Comparison of ENCODE assay signal across 11 mouse cellular contexts in the genomic region with DNA sequence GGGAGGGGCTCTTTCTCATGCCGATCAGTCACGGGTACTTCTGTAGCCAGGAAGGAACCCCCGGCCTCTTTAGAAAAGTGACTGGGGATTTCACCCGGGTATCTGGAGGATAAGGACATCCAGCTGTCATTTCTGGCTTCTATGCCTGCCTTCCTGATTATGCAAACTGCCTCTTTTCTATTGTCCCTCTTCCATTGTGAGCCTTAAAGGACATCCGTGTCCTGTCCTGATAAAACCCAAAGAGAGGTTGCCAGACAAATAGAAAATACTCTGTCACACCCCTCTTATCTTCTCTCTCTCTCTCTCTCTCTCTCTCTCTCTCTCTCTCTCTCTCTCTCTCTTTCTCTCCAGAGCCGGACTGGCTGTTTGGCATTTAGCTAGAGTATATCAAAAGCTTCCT. TPM values are rescaled to one million over a fixed set of nuclear protein-coding genes. Genes with fewer than 3 reads are reported as not detected.
DNase-seq lines count a peak whose midpoint lies in the region; ATAC-seq and TF ChIP-seq lines count a peak whose summit lies in the region.
"Had no signal": no experiment of that assay in that cellular context is flagged by ENCODE, and none has a peak within 500 bp of the region (broad histone marks: within the 10 kb centered on the region; RNA-seq: fewer than 3 reads in every experiment).

No protein-coding gene starts in this region.

- TF ChIP-seq POLR2A in liver, adult 2 months (IDR thresholded peaks at IDR 0.05; ENCODE audit: extremely low read depth, insufficient read depth, low read length), result no peak

- H3K4me2 ChIP-seq in hindbrain, embryonic 13.5 days, result peak overlapping the region; percentile 23; the same call in 1 of the 2 replicates
- H3K4me2 ChIP-seq in neural tube, embryonic 15.5 days, result peak overlapping the region; percentile 13; the same call in 1 of the 2 replicates

- peak; percentile 6 for DNase-seq in liver, adult 2 months (ENCODE audit: extremely low read depth, low read depth, low spot score)
- no peak for DNase-seq in liver
- DNase-seq in lung, postnatal 14 days, result peak; percentile 51
- DNase-seq in urinary bladder, postnatal 10 days (ENCODE audit: low spot score), result no peak
- no peak for DNase-seq in left cerebral cortex, adult 9 months (ENCODE audit: low spot score in 2 of 2)
- no peak for DNase-seq in right cerebral cortex, postnatal 14 days
- DNase-seq: embryo, embryonic 11 days; thymus, postnatal 36 days had no signal

- no peaks in the 10 kb centered on the region for H3K27me3 ChIP-seq in liver, adult 2 months (ENCODE audit: control insufficient read depth, insufficient read depth, low read length)
- no peaks in the 10 kb centered on the region for H3K27me3 ChIP-seq in hindbrain, embryonic 13.5 days
- H3K27me3 ChIP-seq in neural tube, embryonic 15.5 days (replicated peaks), result no peaks in the 10 kb centered on the region

- H3K4me1 ChIP-seq in liver, adult 2 months (ENCODE audit: control insufficient read depth, insufficient read depth, low read length), result no peaks in the 10 kb centered on the region
- H3K4me1 ChIP-seq in hindbrain, embryonic 13.5 days (replicated peaks), result peaks cover 15% of the 10 kb centered on the region
- peaks cover 11% of the 10 kb centered on the region for H3K4me1 ChIP-seq in neural tube, embryonic 15.5 days

- peak; percentile 52; the same call in 1 of the 2 replicates for ATAC-seq in hindbrain, embryonic 13.5 days (ENCODE audit: low FRiP score)
- ATAC-seq in neural tube, embryonic 15.5 days (ENCODE audit: low FRiP score), result no peak

- no peak for TF ChIP-seq CTCF in liver, adult 2 months (IDR thresholded peaks at IDR 0.05; ENCODE audit: low read depth, low read length)

- H3K9ac ChIP-seq in liver, adult 2 months (ENCODE audit: low read depth, low read length), result no peak overlapping the region
- H3K9ac ChIP-seq in hindbrain, embryonic 13.5 days, result no peak overlapping the region
- no peak overlapping the region for H3K9ac ChIP-seq in neural tube, embryonic 15.5 days (replicated peaks)

- H3K4me3 ChIP-seq in liver, adult 2 months (ENCODE audit: insufficient read depth, low read depth, low read length), result no peak overlapping the region
- no peak overlapping the region for H3K4me3 ChIP-seq in hindbrain, embryonic 13.5 days
- H3K4me3 ChIP-seq in neural tube, embryonic 15.5 days (replicated peaks), result no peak overlapping the region

- no peaks in the 10 kb centered on the region for H3K36me3 ChIP-seq in liver, adult 2 months (ENCODE audit: control insufficient read depth, insufficient read depth, low read length)
- no peaks in the 10 kb centered on the region for H3K36me3 ChIP-seq in hindbrain, embryonic 13.5 days
- H3K36me3 ChIP-seq in neural tube, embryonic 15.5 days, result no peaks in the 10 kb centered on the region

- 13% methylated on average over 6 of the region's 6 CpGs for WGBS in liver, adult 2 months
- under 1% methylated on average over 6 of the region's 6 CpGs for WGBS in hindbrain, embryonic 13.5 days
- WGBS in neural tube, embryonic 15.5 days, result 2% methylated on average over 6 of the region's 6 CpGs

- H3K27ac ChIP-seq in liver, adult 2 months (replicated peaks; ENCODE audit: insufficient read depth, low read depth, low read length), result no peak overlapping the region
- H3K27ac ChIP-seq in hindbrain, embryonic 13.5 days, result no peak overlapping the region; the same call in 1 of the 2 replicates
- no peak overlapping the region for H3K27ac ChIP-seq in neural tube, embryonic 15.5 days (replicated peaks)
- H3K27ac ChIP-seq: macrophage had no signal

- no peaks in the 10 kb centered on the region for H3K79me2 ChIP-seq in liver, adult 2 months (ENCODE audit: control insufficient read depth, insufficient read depth, low read length)

- no peaks in the 10 kb centered on the region for H3K9me3 ChIP-seq in hindbrain, embryonic 13.5 days
- no peaks in the 10 kb centered on the region for H3K9me3 ChIP-seq in neural tube, embryonic 15.5 days (replicated peaks)

RNA-seq across cellular contexts. Expression of gene Glp1r, which starts 19.4 kb away (rescaled TPM):
- 0.09 and 0.13 TPM in 2 replicates for total RNA-seq in liver, adult 2 months (2014; rRNA removed)
- 0.02 TPM in 1 of 2 replicates, not detected in the other for polyA plus RNA-seq in liver, adult 2 months (2012; rRNA removed)
- 0.13 and 0.22 TPM in 2 replicates for polyA plus RNA-seq in hindbrain, embryonic 13.5 days (2015; fragmentation: Nextera tagmentation; extraction: Ambion mirVana)
- polyA plus RNA-seq in neural tube, embryonic 15.5 days (2015; fragmentation: Nextera tagmentation; extraction: Ambion mirVana), result 1.0 and 1.2 TPM in 2 replicates
- polyA plus RNA-seq: macrophage had no signal

Comparison
In these comparisons a context has a peak if more than half of its experiments do, and no peak if none do; other contexts are left out.
1. DNase-seq: peak in liver, adult 2 months (single experiment) and lung, postnatal 14 days (single experiment); none in liver (single experiment), urinary bladder, postnatal 10 days (single experiment), left cerebral cortex, adult 9 months (0 of 2) and right cerebral cortex, postnatal 14 days (single experiment).